Mouse (Mus musculus) embryo, embryonic 11.5 days (tissue): Measurements from ENCODE around the gene Tbc1d17.

Source experiments
- DNase-seq: peaks from one replicate; pipeline ENCODE4 v3.0.0-alpha.2; 2012; ENCODE audit warnings: low read depth, low spot score

The Tbc1d17 gene

DNA sequence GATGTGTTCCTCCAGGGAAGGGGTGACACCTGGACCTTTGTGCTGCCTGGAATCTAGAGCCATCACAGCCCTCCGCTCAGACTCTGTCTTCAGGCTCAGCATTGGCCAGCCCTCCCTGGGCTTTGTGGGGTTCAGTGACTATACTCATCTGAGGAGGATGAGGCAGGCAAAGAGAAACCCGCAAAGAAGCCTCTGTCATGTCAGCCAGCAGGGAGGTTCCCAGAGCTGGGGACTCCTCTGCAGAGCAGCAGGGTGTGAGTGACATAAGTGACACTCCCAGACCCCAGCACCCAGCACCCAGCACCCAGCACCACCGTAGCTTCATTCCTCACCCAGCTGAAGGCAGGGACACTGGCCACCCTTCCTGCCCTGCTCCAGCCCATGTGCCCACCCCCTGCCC lies 59.3 kb downstream of the Tbc1d17 start:
- no peak for DNase-seq
